Mouse (Mus musculus) MEL (cell line): ENCODE data around the gene Fbxo2. TPM values are rescaled to one million over a fixed set of nuclear protein-coding genes. Genes with fewer than 3 reads are reported as not detected.

Experiments
- DNase-seq: peaks from one replicate; pipeline ENCODE4 v3.0.0; 2011; ENCODE audit warnings: low read depth, low spot score
- H3K27ac ChIP-seq: 2 replicates; pipeline ENCODE4 v1.5.1; 2012; ENCODE audit warnings: low read depth, mild to moderate bottlenecking, control low read depth, low read length, moderate library complexity; ENCODE audit not compliant: control insufficient read depth
- H3K27me3 ChIP-seq, 2 experiments: fragments of 150-350 bp in 1 of 2; sonication (generic) in 1 of 2; 2 replicates each; pipeline ENCODE4 v1.6.1; 2012; ENCODE audit warnings: low read length in 2 of 2, mild to moderate bottlenecking in 2 of 2, improper control_type of control experiment in 1 of 2, moderate library complexity in 1 of 2; ENCODE audit not compliant: insufficient read depth in 2 of 2, control insufficient read depth in 1 of 2
- H3K36me3 ChIP-seq, 2 experiments: 2 replicates each; pipeline ENCODE4 v1.6.1; 2012 to 2014; ENCODE audit warnings: low read length in 2 of 2, improper control_type of control experiment in 1 of 2, inconsistent platforms in 1 of 2, mild to moderate bottlenecking in 1 of 2; ENCODE audit not compliant: insufficient read depth in 2 of 2, control insufficient read depth in 1 of 2
- H3K4me1 ChIP-seq, 2 experiments: fragments of 150-350 bp in 1 of 2; sonication (generic) in 1 of 2; 2 replicates each; pipeline ENCODE4 v1.6.1; 2012; ENCODE audit warnings: low read length in 2 of 2, improper control_type of control experiment in 1 of 2, mild to moderate bottlenecking in 1 of 2; ENCODE audit not compliant: insufficient read depth in 2 of 2, control insufficient read depth in 1 of 2
- H3K4me3 ChIP-seq, 2 experiments: fragments of 150-350 bp in 1 of 2; sonication (generic) in 1 of 2; 2 replicates each; pipeline ENCODE4 v1.5.1; 2012; ENCODE audit warnings: low read depth in 2 of 2, low read length in 2 of 2, mild to moderate bottlenecking in 2 of 2, moderate library complexity in 2 of 2, control low read depth in 1 of 2, improper control_type of control experiment in 1 of 2; ENCODE audit not compliant: control insufficient read depth in 1 of 2, insufficient read depth in 1 of 2
- H3K79me2 ChIP-seq: 2 replicates; pipeline ENCODE4 v1.6.1; 2012; ENCODE audit warnings: mild to moderate bottlenecking, low read length, moderate library complexity; ENCODE audit not compliant: control insufficient read depth, poor library complexity, insufficient read depth
- H3K9ac ChIP-seq: 2 replicates; pipeline ENCODE4 v1.6.1; 2012; ENCODE audit warnings: low read depth, mild to moderate bottlenecking, control low read depth, low read length, moderate library complexity; ENCODE audit not compliant: control insufficient read depth, poor library complexity, severe bottlenecking
- H3K9me3 ChIP-seq: fragments of 150-350 bp; sonication (generic); replicated peaks from 2 replicates; pipeline ENCODE4 v1.6.1; 2012; ENCODE audit warnings: mild to moderate bottlenecking, low read length, improper control_type of control experiment, moderate library complexity; ENCODE audit not compliant: insufficient read depth
- CHD2 ChIP-seq: IDR thresholded peaks from 2 replicates; pipeline ENCODE4 v1.6.1; 2011; ENCODE audit warnings: low read length, improper control_type of control experiment
- E2F4 ChIP-seq: IDR thresholded peaks from 2 replicates; pipeline ENCODE4 v1.6.1; 2011; ENCODE audit warnings: low read depth, low read length, improper control_type of control experiment, borderline replicate concordance
- ELF1 ChIP-seq: IDR thresholded peaks from 2 replicates; pipeline ENCODE4 v1.6.1; 2014; ENCODE audit warnings: low read depth, mild to moderate bottlenecking, inconsistent platforms, low read length, improper control_type of control experiment, moderate library complexity
- GABPA ChIP-seq: IDR thresholded peaks from 2 replicates; pipeline ENCODE4 v1.6.1; 2012; ENCODE audit warnings: low read depth, mild to moderate bottlenecking, inconsistent platforms, low read length, improper control_type of control experiment, moderate library complexity
- GATA1 ChIP-seq: IDR thresholded peaks from 2 replicates; pipeline ENCODE4 v1.6.1; 2011; ENCODE audit warnings: low read depth, low read length, improper control_type of control experiment
- HCFC1 ChIP-seq: IDR thresholded peaks from 2 replicates; pipeline ENCODE4 v1.6.1; 2012; ENCODE audit warnings: low read depth, mild to moderate bottlenecking, inconsistent platforms, low read length, improper control_type of control experiment, moderate library complexity
- KAT2A ChIP-seq: conservative IDR thresholded peaks from 2 replicates; pipeline ENCODE4 v1.6.1; 2012; ENCODE audit warnings: low read depth, low read length, improper control_type of control experiment, inconsistent platforms
- MAFK ChIP-seq: IDR thresholded peaks from 2 replicates; pipeline ENCODE4 v1.6.1; 2011; ENCODE audit warnings: low read depth, mild to moderate bottlenecking, low read length, improper control_type of control experiment, borderline replicate concordance
- MAZ ChIP-seq: IDR thresholded peaks from 2 replicates; pipeline ENCODE4 v1.6.1; 2012; ENCODE audit warnings: low read depth, mild to moderate bottlenecking, inconsistent platforms, low read length, improper control_type of control experiment
- POLR2A ChIP-seq, 2 experiments: IDR thresholded peaks; 2 replicates each; pipeline ENCODE4 v1.6.1; 2011 to 2012; ENCODE audit warnings: low read length in 2 of 2, mild to moderate bottlenecking in 2 of 2, control low read depth in 1 of 2, improper control_type of control experiment in 1 of 2, low read depth in 1 of 2, moderate library complexity in 1 of 2; ENCODE audit not compliant: control insufficient read depth in 1 of 2, insufficient read depth in 1 of 2, poor library complexity in 1 of 2
- POLR2AphosphoS2 ChIP-seq: IDR thresholded peaks from 2 replicates; pipeline ENCODE4 v1.6.1; 2011; ENCODE audit warnings: low read length, improper control_type of control experiment
- POLR2AphosphoS5 ChIP-seq: IDR thresholded peaks from 2 replicates; pipeline ENCODE4 v1.6.1; 2012; ENCODE audit warnings: low read depth, borderline replicate concordance, mild to moderate bottlenecking, inconsistent platforms, low read length, moderate library complexity, mixed read lengths
- RAD21 ChIP-seq: IDR thresholded peaks from 2 replicates; pipeline ENCODE4 v1.6.1; 2011; ENCODE audit warnings: mild to moderate bottlenecking, low read depth, low read length, improper control_type of control experiment
- ZC3H11A ChIP-seq: IDR thresholded peaks from 2 replicates; pipeline ENCODE4 v1.6.1; 2012; ENCODE audit warnings: low read depth, mild to moderate bottlenecking, inconsistent platforms, low read length, improper control_type of control experiment
- ZKSCAN1 ChIP-seq: IDR thresholded peaks from 2 replicates; pipeline ENCODE4 v1.6.1; 2012; ENCODE audit warnings: low read depth, mild to moderate bottlenecking, inconsistent platforms, low read length, improper control_type of control experiment, moderate library complexity
- ZMIZ1 ChIP-seq: IDR thresholded peaks from 2 replicates; pipeline ENCODE4 v1.6.1; 2012; ENCODE audit warnings: low read depth, mild to moderate bottlenecking, inconsistent platforms, low read length, improper control_type of control experiment, moderate library complexity
- ZNF384 ChIP-seq: IDR thresholded peaks from 2 replicates; pipeline ENCODE4 v1.6.1; 2012; ENCODE audit warnings: low read depth, mild to moderate bottlenecking, inconsistent platforms, low read length, improper control_type of control experiment
- polyA plus RNA-seq, 2 experiments: library from polyadenylated mRNA; stranded (reverse) in 1 of 2; unstranded in 1 of 2; fragments of >175 nt in 1 of 2; fragments of >200 nt in 1 of 2; gene quantifications; 2 replicates each; pipeline versions ENCODE4 v1.2.1 to v1.2.4; 2012; ENCODE audit warnings: low replicate concordance in 2 of 2, low read depth in 1 of 2; ENCODE audit not compliant: insufficient read length in 2 of 2, insufficient read depth in 1 of 2, missing spikeins in 1 of 2
- total RNA-seq: library from RNA; depleted of rRNA; stranded (reverse); fragments of 300-350 nt; gene quantifications from 2 replicates; pipeline ENCODE4 v1.2.3, GENCODE M21; 2012

Gene Fbxo2
- total and polyA plus RNA-seq, 3 experiments, result 0.35 to 2.7 TPM; not detected in 1

DNA sequence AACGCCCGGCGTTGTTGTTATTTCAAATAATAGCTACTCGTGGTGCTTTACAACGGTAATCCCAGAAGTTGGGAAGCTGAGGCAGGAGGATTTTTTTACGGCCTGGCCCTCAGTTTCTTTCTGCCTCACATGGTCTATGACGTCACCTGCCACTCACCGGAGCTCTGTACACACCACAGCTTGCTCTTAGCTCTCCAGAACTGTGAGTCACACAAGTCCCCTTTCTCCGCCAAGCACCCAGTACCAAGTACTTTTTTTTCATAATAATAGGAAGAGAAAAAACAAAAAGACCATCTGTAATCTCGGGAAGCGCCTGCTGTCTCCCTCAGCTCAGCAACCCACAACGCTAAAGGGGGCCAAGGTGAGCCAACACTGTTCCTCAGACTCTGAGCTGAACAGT lies 21.1 kb downstream of the Fbxo2 start:
- Histone ChIP-seq H3K9me3 (no peaks in the 10 kb centered on the region), H3K36me3 (no peaks in the 10 kb centered on the region), H3K4me3 (no peak overlapping the region), H3K79me2 (no peaks in the 10 kb centered on the region), H3K4me1 (no peaks in the 10 kb centered on the region), H3K9ac (no peak overlapping the region), H3K27ac (no peak overlapping the region), H3K27me3 (no peaks in the 10 kb centered on the region)
- TF ChIP-seq POLR2AphosphoS2 (no peak), ELF1 (no peak), RAD21 (no peak), CHD2 (no peak), POLR2A (IDR thresholded peaks at IDR 0.05; ENCODE audit: control insufficient read depth in 1 of 2, insufficient read depth in 1 of 2, low read depth in 1 of 2, low read length in 2 of 2, poor library complexity in 1 of 2) (no peak), GABPA (no peak), ZKSCAN1 (no peak), MAZ (no peak), GATA1 (no peak)
- no peak for DNase-seq

DNA sequence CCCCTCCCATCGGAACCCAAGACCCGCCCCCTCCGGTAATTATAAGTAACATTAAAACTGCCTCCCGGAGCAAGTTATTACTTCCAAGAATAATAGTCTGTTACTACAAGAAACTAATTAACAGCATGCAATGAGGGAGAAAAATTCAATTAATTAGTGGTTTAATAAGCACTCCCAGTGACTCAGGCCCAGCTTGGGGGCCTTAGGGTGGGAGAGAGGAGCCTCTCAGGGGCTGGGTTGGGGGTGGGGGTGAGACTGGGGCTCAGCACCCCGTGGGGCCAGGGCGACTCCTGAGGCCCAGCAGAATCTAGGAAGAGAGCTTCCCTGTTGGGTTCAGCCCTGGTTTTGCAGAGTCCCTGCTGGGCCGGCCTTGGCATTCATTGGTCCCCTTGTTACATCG lies 21.9 kb downstream of the Fbxo2 start:
- Histone ChIP-seq H3K27me3 (no peaks in the 10 kb centered on the region), H3K79me2 (no peaks in the 10 kb centered on the region)

DNA sequence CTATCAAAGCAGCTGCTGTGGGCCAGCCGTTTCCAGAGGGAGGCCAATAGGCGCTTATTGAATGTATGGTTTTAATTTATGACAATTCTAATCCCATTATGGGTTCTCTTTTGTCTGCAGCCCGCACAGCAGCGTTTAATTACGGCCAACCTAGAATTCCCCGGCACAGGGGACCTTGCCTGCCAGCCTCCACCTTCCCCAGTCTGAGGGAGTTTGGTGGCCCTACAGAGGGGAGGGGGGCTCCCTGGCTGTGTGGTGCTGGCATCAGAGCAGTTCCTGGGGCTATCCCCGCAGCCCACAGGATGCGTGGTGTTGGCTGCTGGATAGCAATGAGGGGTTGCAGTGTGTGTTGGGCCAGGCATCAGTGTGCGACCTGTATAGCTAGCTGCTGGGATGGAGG lies 24.1 kb downstream of the Fbxo2 start:
- Histone ChIP-seq H3K4me1 (no peaks in the 10 kb centered on the region), H3K27ac (no peak overlapping the region), H3K9me3 (no peaks in the 10 kb centered on the region), H3K27me3 (no peaks in the 10 kb centered on the region; a peak in 1 of 4 replicates), H3K9ac (no peak overlapping the region), H3K4me3 (no peak overlapping the region), H3K36me3 (no peaks in the 10 kb centered on the region), H3K79me2 (no peaks in the 10 kb centered on the region)
- no peak for TF ChIP-seq ZC3H11A
- TF ChIP-seq MAFK, result no peak
- no peak for TF ChIP-seq ELF1
- no peak for TF ChIP-seq KAT2A
- no peak for TF ChIP-seq HCFC1
- TF ChIP-seq ZMIZ1, result no peak
- TF ChIP-seq ZNF384, result no peak
- DNase-seq, result no peak

More for the DNA sequence above, 21.9 kb downstream of the Fbxo2 start:
- no peak for DNase-seq
- TF ChIP-seq ZMIZ1 (no peak), POLR2AphosphoS5 (no peak), E2F4 (no peak), POLR2AphosphoS2 (no peak)
- H3K9me3 ChIP-seq, result no peaks in the 10 kb centered on the region
- H3K36me3 ChIP-seq, result no peaks in the 10 kb centered on the region
- no peaks in the 10 kb centered on the region for H3K4me1 ChIP-seq
- H3K27ac ChIP-seq, result no peak overlapping the region
- no peak overlapping the region for H3K9ac ChIP-seq
- H3K4me3 ChIP-seq, result no peak overlapping the region
